14 mouse cellular contexts compared by ENCODE assay signal in genomic region chr17:27207113-27207707, GRCm38 (mm10). TPM values are rescaled to one million over a fixed set of nuclear protein-coding genes. Genes with fewer than 3 reads are reported as not detected.
DNase-seq lines count a peak whose midpoint lies in the region; ATAC-seq lines count a peak whose summit lies in the region.
"Had no signal": no experiment of that assay in that cellular context is flagged by ENCODE, and none has a peak within 500 bp of the region (broad histone marks: within the 10 kb centered on the region; RNA-seq: fewer than 3 reads in every experiment).

No protein-coding gene starts in this region.

- no peaks in the 10 kb centered on the region for H3K9me3 ChIP-seq in limb, embryonic 11.5 days (ENCODE audit: control insufficient read depth, low read length)
- H3K9me3 ChIP-seq: embryonic facial prominence, embryonic 12.5 days; lung, embryonic 15.5 days had no signal

- H3K4me3 ChIP-seq in limb, embryonic 11.5 days (ENCODE audit: low read depth, low read length) = no peak overlapping the region
- H3K4me3 ChIP-seq: embryonic facial prominence, embryonic 12.5 days; heart, embryonic 13.5 days; lung, embryonic 15.5 days had no signal

- 16% methylated on average over 11 of the region's 11 CpGs for WGBS in limb, embryonic 11.5 days

- 0 out of 2 replicates have a peak overlapping the region, but pooled peaks have one; percentile 30 for H3K27ac ChIP-seq in limb, embryonic 11.5 days (replicated peaks; ENCODE audit: low read depth, low read length)
- H3K27ac ChIP-seq: embryonic facial prominence, embryonic 12.5 days; heart, embryonic 13.5 days; lung, embryonic 15.5 days had no signal

- peak; percentile 71 to 84 for DNase-seq in adrenal gland, adult (ENCODE audit: inconsistent age in 2 of 2, low spot score in 1 of 2)
- no peak for DNase-seq in adrenal gland, postnatal 4 days (ENCODE audit: low spot score in 2 of 2)
- peak; percentile 79 for DNase-seq in MN1 (ENCODE audit: low spot score)
- DNase-seq in limb, embryonic 11.5 days (ENCODE audit: low spot score) = peak; percentile 68
- DNase-seq in layer of hippocampus, adult 11-12 months (ENCODE audit: low spot score) = no peak
- DNase-seq: layer of hippocampus, postnatal 36 days; thymus, postnatal 14 days had no signal

- peak overlapping the region; percentile 49; the same call in 1 of the 2 replicates for H3K9ac ChIP-seq in limb, embryonic 11.5 days (ENCODE audit: low read length)
- H3K9ac ChIP-seq: embryonic facial prominence, embryonic 12.5 days; heart, embryonic 13.5 days; lung, embryonic 15.5 days had no signal

- H3K4me1 ChIP-seq in limb, embryonic 11.5 days (ENCODE audit: control insufficient read depth, insufficient read depth, low read length) = peaks cover 36% of the 10 kb centered on the region

- H3K4me2 ChIP-seq in limb, embryonic 11.5 days (ENCODE audit: low read depth, severe bottlenecking) = no peak overlapping the region
- H3K4me2 ChIP-seq: embryonic facial prominence, embryonic 12.5 days; heart, embryonic 13.5 days; lung, embryonic 15.5 days had no signal

- H3K36me3 ChIP-seq in limb, embryonic 11.5 days (ENCODE audit: control insufficient read depth, insufficient read depth, low read length) = no peaks in the 10 kb centered on the region
- H3K36me3 ChIP-seq: lung, embryonic 15.5 days had no signal

- no peaks in the 10 kb centered on the region for H3K27me3 ChIP-seq in limb, embryonic 11.5 days (ENCODE audit: control insufficient read depth, insufficient read depth, low read length)

- peak; percentile 64 to 80 for ATAC-seq in hematopoietic stem cell, adult 5-6 weeks (replicated peaks in 1 of 2; ENCODE audit: insufficient read depth in 1 of 2, low FRiP score in 2 of 2, low TSS enrichment in 1 of 2, low read depth in 1 of 2, poor library complexity in 2 of 2, severe bottlenecking in 2 of 2)
- ATAC-seq in limb, embryonic 11.5 days (ENCODE audit: insufficient number of reproducible peaks, low FRiP score, low TSS enrichment, low read depth) = no peak; the same call in 1 of the 2 replicates
- ATAC-seq in cerebellum, adult (ENCODE audit: insufficient number of reproducible peaks, low FRiP score, low TSS enrichment) = no peak
- no peak for ATAC-seq in inflammation-experienced regulatory T-cells, adult 6 months

RNA-seq across cellular contexts. Expression of gene Lemd2, which starts 2.9 kb away (rescaled TPM):
- total RNA-seq in adrenal gland, postnatal 4 days (2021) = 10 to 100 TPM; 69.1 to 73.3 TPM
- total RNA-seq in hematopoietic stem cell, adult 5-6 weeks (2017) = 35.3 and 70.7 TPM in 2 replicates
- polyA plus RNA-seq in limb, embryonic 11.5 days (2014; fragmentation: Nextera tagmentation; extraction: Ambion mirVana) = 14.2 and 15.8 TPM in 2 replicates
- 10 to 100 TPM in 2 of 3 experiments, 1 to 10 TPM in 1; 9.2 to 13.0 (median 11.9) TPM for polyA plus RNA-seq in inflammation-experienced regulatory T-cells, adult 6 months (2017; shearing (Covaris generic))

RNA-seq across cellular contexts. Expression of gene Ip6k3, which starts 39.6 kb away (rescaled TPM):
- total RNA-seq in adrenal gland, postnatal 4 days (2021) = 1 to 10 TPM; 1.1 to 2.3 TPM
- total RNA-seq in hematopoietic stem cell, adult 5-6 weeks (2017) = not detected in 2 replicates
- polyA plus RNA-seq in limb, embryonic 11.5 days (2014; fragmentation: Nextera tagmentation; extraction: Ambion mirVana) = 0.13 and 0.20 TPM in 2 replicates
- not detected for polyA plus RNA-seq in inflammation-experienced regulatory T-cells, adult 6 months (2017; shearing (Covaris generic))
- polyA plus RNA-seq: small intestine, adult 2 months had no signal

Comparison
In these comparisons a context has a peak if more than half of its experiments do, and no peak if none do; other contexts are left out.
1. DNase-seq: peak in adrenal gland, adult (2 of 2), MN1 (single experiment) and limb, embryonic 11.5 days (single experiment); none in adrenal gland, postnatal 4 days (0 of 2) and layer of hippocampus, adult 11-12 months (single experiment).
2. ATAC-seq: peak in hematopoietic stem cell, adult 5-6 weeks (2 of 2); none in limb, embryonic 11.5 days (single experiment), cerebellum, adult (single experiment) and inflammation-experienced regulatory T-cells, adult 6 months (single experiment).